In the genomic region with DNA sequence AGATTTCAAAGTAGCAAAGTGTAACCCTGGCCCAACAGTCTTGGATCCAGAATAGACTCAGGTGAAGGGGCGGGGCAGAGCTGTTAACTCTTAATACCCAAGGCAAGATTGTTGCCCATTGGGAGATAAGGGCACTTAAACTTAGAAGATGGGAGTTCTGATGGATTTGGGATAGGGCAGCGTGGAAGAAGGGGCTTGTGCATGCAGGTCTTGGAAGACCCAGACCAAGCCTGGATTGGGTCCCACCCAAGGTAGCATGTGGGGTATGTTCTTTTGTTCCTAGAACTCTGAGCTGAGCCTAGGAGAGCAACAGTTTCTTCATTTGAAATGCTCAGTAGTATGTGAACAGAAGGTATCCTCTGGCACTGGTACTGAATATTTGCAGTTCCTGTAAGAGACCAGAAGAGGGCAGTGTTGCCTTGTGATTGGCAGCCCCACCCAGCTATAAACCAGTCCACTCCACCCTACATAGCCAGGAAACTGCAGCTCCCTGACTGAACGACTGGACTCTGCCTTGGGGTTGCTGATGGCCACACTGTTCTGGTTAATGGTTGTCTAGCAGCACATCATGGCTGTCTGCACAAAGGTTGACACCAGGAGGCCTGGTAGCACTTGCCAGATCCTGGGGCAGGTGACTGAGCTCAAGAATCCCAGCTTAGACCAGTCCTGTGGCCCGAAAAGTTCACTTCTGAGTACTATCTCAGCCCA, we compare ENCODE assay signal across 8 mouse cellular contexts. TPM values are rescaled to one million over a fixed set of nuclear protein-coding genes. Genes with fewer than 3 reads are reported as not detected.
A peak's percentile ranks its signal among the peaks of the same experiment; 100 is the strongest.
DNase-seq lines count a peak whose midpoint lies in the region; ATAC-seq lines count a peak whose summit lies in the region.

No protein-coding gene starts in this region.

- ATAC-seq in inflammation-experienced regulatory T-cells, adult 6 months: peak; percentile 30

- peak overlapping the region; percentile 80 for H3K4me3 ChIP-seq in megakaryocyte, embryonic 14.5 days (replicated peaks)

- H3K4me1 ChIP-seq in megakaryocyte, embryonic 14.5 days: peaks cover 78% of the 10 kb centered on the region

- peak; percentile 63 to 65 for DNase-seq in urinary bladder, postnatal 4 days (ENCODE audit: low spot score in 2 of 2)
- no peak for DNase-seq in urinary bladder, postnatal 10 days (ENCODE audit: low spot score)
- peak; percentile 81 for DNase-seq in cerebellum, adult 9-11 months
- peak; percentile 49 to 54 for DNase-seq in frontal cortex, postnatal 10 days (ENCODE audit: low spot score in 2 of 2)
- peak; percentile 50 to 72 for DNase-seq in left cerebral cortex, adult 9 months (ENCODE audit: low spot score in 2 of 2)
- peak; percentile 89 for DNase-seq in splenic B cell, adult 2 months (ENCODE audit: low read depth, low spot score)

- no peaks in the 10 kb centered on the region for H3K27me3 ChIP-seq in megakaryocyte, embryonic 14.5 days (replicated peaks)
- H3K27me3 ChIP-seq in splenic B cell, adult 2 months (ENCODE audit: control insufficient read depth, insufficient read depth, low read length, poor library complexity, severe bottlenecking): no peaks in the 10 kb centered on the region

- H3K36me3 ChIP-seq in megakaryocyte, embryonic 14.5 days (replicated peaks; ENCODE audit: low read length): peaks cover 51% of the 10 kb centered on the region
- peaks cover 4% of the 10 kb centered on the region for H3K36me3 ChIP-seq in splenic B cell, adult 2 months (ENCODE audit: control insufficient read depth, insufficient read depth, low read length, poor library complexity, severe bottlenecking)

- H3K9me3 ChIP-seq in megakaryocyte, embryonic 14.5 days: no peaks in the 10 kb centered on the region

RNA-seq across cellular contexts. Expression of a gene that starts 2.4 kb away (rescaled TPM):
- 10 to 100 TPM; 12.4 to 14.3 (median 12.7) TPM for polyA plus RNA-seq in inflammation-experienced regulatory T-cells, adult 6 months (2017; shearing (Covaris generic))
- 47.3 and 132 TPM in 2 replicates for polyA plus RNA-seq in megakaryocyte, embryonic 14.5 days (2012; ENCODE audit: insufficient read depth, low replicate concordance)

RNA-seq across cellular contexts. Expression of a gene that starts 4.8 kb away (rescaled TPM):
- polyA plus RNA-seq in inflammation-experienced regulatory T-cells, adult 6 months (2017; shearing (Covaris generic)): 10 to 100 TPM; 54.6 to 78.9 (median 73.0) TPM
- 217 and 285 TPM in 2 replicates for polyA plus RNA-seq in megakaryocyte, embryonic 14.5 days (2012; ENCODE audit: insufficient read depth, low replicate concordance)

RNA-seq across cellular contexts. Expression of a gene that starts 21.8 kb away (rescaled TPM):
- polyA plus RNA-seq in inflammation-experienced regulatory T-cells, adult 6 months (2017; shearing (Covaris generic)): 10 to 100 TPM; 28.8 to 39.7 (median 33.1) TPM
- polyA plus RNA-seq in megakaryocyte, embryonic 14.5 days (2012; ENCODE audit: insufficient read depth, low replicate concordance): 12.1 and 61.1 TPM in 2 replicates

RNA-seq across cellular contexts. Expression of a gene that starts 31.3 kb away (rescaled TPM):
- 10 to 100 TPM; 17.8 to 26.0 (median 17.9) TPM for polyA plus RNA-seq in inflammation-experienced regulatory T-cells, adult 6 months (2017; shearing (Covaris generic))
- polyA plus RNA-seq in megakaryocyte, embryonic 14.5 days (2012; ENCODE audit: insufficient read depth, low replicate concordance): 11.0 TPM in 1 of 2 replicates, not detected in the other

RNA-seq across cellular contexts. Expression of a gene that starts 31.3 kb away (rescaled TPM):
- 1 to 10 TPM; 4.8 to 6.8 (median 5.1) TPM for polyA plus RNA-seq in inflammation-experienced regulatory T-cells, adult 6 months (2017; shearing (Covaris generic))
- 7.9 and 17.7 TPM in 2 replicates for polyA plus RNA-seq in megakaryocyte, embryonic 14.5 days (2012; ENCODE audit: insufficient read depth, low replicate concordance)
